Comparison of ENCODE assay signal across 8 mouse cellular contexts in genomic region chr7:45638623-45639401, GRCm38 (mm10). TPM values are rescaled to one million over a fixed set of nuclear protein-coding genes. Genes with fewer than 3 reads are reported as not detected.
DNase-seq lines count a peak whose midpoint lies in the region; ATAC-seq and TF ChIP-seq lines count a peak whose summit lies in the region.
"Had no signal": no experiment of that assay in that cellular context is flagged by ENCODE, and none has a peak within 500 bp of the region (broad histone marks: within the 10 kb centered on the region; RNA-seq: fewer than 3 reads in every experiment).

No protein-coding gene starts in this region.

- WGBS in heart, embryonic 12.5 days = 27% methylated on average over 29 of the region's 29 CpGs
- 22% methylated on average over 29 of the region's 29 CpGs for WGBS in kidney, embryonic 16.5 days
- WGBS in limb, embryonic 13.5 days = 17% methylated on average over 29 of the region's 29 CpGs
- 21% methylated on average over 29 of the region's 29 CpGs for WGBS in midbrain, postnatal 0 days

- H3K4me2 ChIP-seq in heart, embryonic 12.5 days = peak overlapping the region; percentile 59
- H3K4me2 ChIP-seq in kidney, embryonic 16.5 days (replicated peaks; ENCODE audit: low read depth, low read length) = peak overlapping the region; percentile 50
- H3K4me2 ChIP-seq in limb, embryonic 13.5 days (replicated peaks) = peak overlapping the region; percentile 62
- H3K4me2 ChIP-seq in midbrain, postnatal 0 days (ENCODE audit: low read depth, low read length, poor library complexity, severe bottlenecking) = peak overlapping the region; percentile 49

- H3K27me3 ChIP-seq in heart, embryonic 12.5 days (replicated peaks) = no peaks in the 10 kb centered on the region; the same call in 1 of the 2 replicates
- H3K27me3 ChIP-seq in kidney, embryonic 16.5 days (ENCODE audit: insufficient read depth, low read length) = no peaks in the 10 kb centered on the region
- no peaks in the 10 kb centered on the region for H3K27me3 ChIP-seq in limb, embryonic 13.5 days
- H3K27me3 ChIP-seq in midbrain, postnatal 0 days (ENCODE audit: insufficient read depth, low read length) = no peaks in the 10 kb centered on the region

- TF ChIP-seq CTCF in midbrain, postnatal 0 days (IDR thresholded peaks at IDR 0.05) = no peak

- peak overlapping the region; percentile 55 for H3K27ac ChIP-seq in brown adipose tissue, adult 24 weeks (replicated peaks; ENCODE audit: low read depth, low read length)
- no peak overlapping the region for H3K27ac ChIP-seq in heart, embryonic 12.5 days (ENCODE audit: poor library complexity, severe bottlenecking)
- 0 out of 2 replicates have a peak overlapping the region, but pooled peaks have one; percentile 31 for H3K27ac ChIP-seq in kidney, embryonic 16.5 days (ENCODE audit: low read length)
- no peak overlapping the region for H3K27ac ChIP-seq in limb, embryonic 13.5 days
- peak overlapping the region; percentile 38; the same call in 1 of the 2 replicates for H3K27ac ChIP-seq in midbrain, postnatal 0 days (ENCODE audit: low read depth, low read length)
- H3K27ac ChIP-seq: macrophage had no signal

- H3K9me3 ChIP-seq in heart, embryonic 12.5 days (replicated peaks) = no peaks in the 10 kb centered on the region
- no peaks in the 10 kb centered on the region for H3K9me3 ChIP-seq in kidney, embryonic 16.5 days (ENCODE audit: low read length)
- H3K9me3 ChIP-seq in limb, embryonic 13.5 days = 0 out of 2 replicates have a peak, but pooled peaks cover 12% of the 10 kb centered on the region
- H3K9me3 ChIP-seq in midbrain, postnatal 0 days (ENCODE audit: low read length) = no peaks in the 10 kb centered on the region

- peaks cover 17% of the 10 kb centered on the region for H3K36me3 ChIP-seq in heart, embryonic 12.5 days
- peaks cover 13% of the 10 kb centered on the region for H3K36me3 ChIP-seq in kidney, embryonic 16.5 days (ENCODE audit: insufficient read depth, low read length)
- peaks cover 17% of the 10 kb centered on the region for H3K36me3 ChIP-seq in limb, embryonic 13.5 days
- peaks cover 17% of the 10 kb centered on the region; the same call in 1 of the 2 replicates for H3K36me3 ChIP-seq in midbrain, postnatal 0 days (ENCODE audit: insufficient read depth, low read length)

- H3K4me3 ChIP-seq in brown adipose tissue, adult 24 weeks (ENCODE audit: insufficient read depth, low read depth, low read length) = peak overlapping the region; percentile 39
- peak overlapping the region; percentile 24 for H3K4me3 ChIP-seq in heart, embryonic 12.5 days
- peak overlapping the region; percentile 35 for H3K4me3 ChIP-seq in kidney, embryonic 16.5 days (ENCODE audit: low read length)
- H3K4me3 ChIP-seq in limb, embryonic 13.5 days = peak overlapping the region; percentile 35
- H3K4me3 ChIP-seq in midbrain, postnatal 0 days (ENCODE audit: low read depth, low read length) = peak overlapping the region; percentile 29; the same call in 1 of the 2 replicates

- peak; percentile 71 for ATAC-seq in heart, embryonic 12.5 days (ENCODE audit: insufficient number of reproducible peaks, low FRiP score)
- ATAC-seq in kidney, embryonic 16.5 days (ENCODE audit: low FRiP score, low TSS enrichment) = peak; percentile 86
- ATAC-seq in limb, embryonic 13.5 days (ENCODE audit: low FRiP score, low read depth) = peak; percentile 81
- peak; percentile 86 for ATAC-seq in midbrain, postnatal 0 days (ENCODE audit: low FRiP score)

- H3K4me1 ChIP-seq in brown adipose tissue, adult 24 weeks (ENCODE audit: control insufficient read depth, insufficient read depth, insufficient read length, low read length) = peaks cover 36% of the 10 kb centered on the region
- peaks cover 73% of the 10 kb centered on the region for H3K4me1 ChIP-seq in heart, embryonic 12.5 days (replicated peaks)
- peaks cover 60% of the 10 kb centered on the region for H3K4me1 ChIP-seq in kidney, embryonic 16.5 days (ENCODE audit: insufficient read depth, low read length)
- peaks cover 34% of the 10 kb centered on the region for H3K4me1 ChIP-seq in limb, embryonic 13.5 days
- H3K4me1 ChIP-seq in midbrain, postnatal 0 days (ENCODE audit: insufficient read depth, low read length) = peaks cover 11% of the 10 kb centered on the region; the same call in 1 of the 2 replicates

- peak; percentile 97 for DNase-seq in fibroblast of lung, adult 2 months (ENCODE audit: low read depth)
- DNase-seq in midbrain, postnatal 0 days (ENCODE audit: low spot score) = peak; percentile 99
- DNase-seq in testis, postnatal 10 days (ENCODE audit: low spot score) = peak; percentile 94

- 0 out of 2 replicates have a peak overlapping the region, but pooled peaks have one; percentile 25 for H3K9ac ChIP-seq in heart, embryonic 12.5 days
- peak overlapping the region; percentile 47 for H3K9ac ChIP-seq in kidney, embryonic 16.5 days (replicated peaks; ENCODE audit: low read length)
- peak overlapping the region; percentile 52 for H3K9ac ChIP-seq in limb, embryonic 13.5 days
- peak overlapping the region; percentile 14; the same call in 1 of the 2 replicates for H3K9ac ChIP-seq in midbrain, postnatal 0 days (replicated peaks; ENCODE audit: low read length, poor library complexity, severe bottlenecking)

RNA-seq across cellular contexts. Expression of gene Mamstr, which starts 1.0 kb away (rescaled TPM):
- polyA plus RNA-seq in brown adipose tissue, adult 24 weeks (2012; ENCODE audit: insufficient read depth, insufficient read length, missing spikeins) = 1.5 TPM in 1 of 2 replicates, not detected in the other
- polyA plus RNA-seq in heart, embryonic 12.5 days (2016; fragmentation: Nextera tagmentation; extraction: Ambion mirVana) = 3.3 and 5.4 TPM in 2 replicates
- 8.0 and 9.0 TPM in 2 replicates for polyA plus RNA-seq in kidney, embryonic 16.5 days (2015; fragmentation: Nextera tagmentation; extraction: Ambion mirVana)
- polyA plus RNA-seq in limb, embryonic 13.5 days (2015; fragmentation: Nextera tagmentation; extraction: Ambion mirVana) = 11.4 TPM in 2 replicates
- total RNA-seq in midbrain, postnatal 0 days (2014; rRNA removed) = 2.7 and 3.3 TPM in 2 replicates
- polyA plus RNA-seq in midbrain, postnatal 0 days (2015; fragmentation: Nextera tagmentation; extraction: Ambion mirVana) = 2.8 and 3.0 TPM in 2 replicates
- polyA plus RNA-seq: macrophage had no signal

RNA-seq across cellular contexts. Expression of gene Rasip1, which starts 11.5 kb away (rescaled TPM):
- polyA plus RNA-seq in brown adipose tissue, adult 24 weeks (2012; ENCODE audit: insufficient read depth, insufficient read length, missing spikeins) = 4.3 and 9.3 TPM in 2 replicates
- polyA plus RNA-seq in heart, embryonic 12.5 days (2016; fragmentation: Nextera tagmentation; extraction: Ambion mirVana) = 36.1 and 38.1 TPM in 2 replicates
- polyA plus RNA-seq in kidney, embryonic 16.5 days (2015; fragmentation: Nextera tagmentation; extraction: Ambion mirVana) = 11.6 and 13.0 TPM in 2 replicates
- polyA plus RNA-seq in limb, embryonic 13.5 days (2015; fragmentation: Nextera tagmentation; extraction: Ambion mirVana) = 7.7 and 9.5 TPM in 2 replicates
- total RNA-seq in midbrain, postnatal 0 days (2014; rRNA removed) = 36.0 and 38.5 TPM in 2 replicates
- polyA plus RNA-seq in midbrain, postnatal 0 days (2015; fragmentation: Nextera tagmentation; extraction: Ambion mirVana) = 24.0 and 25.1 TPM in 2 replicates

RNA-seq across cellular contexts. Expression of gene Izumo1, which starts 17.2 kb away (rescaled TPM):
- polyA plus RNA-seq in brown adipose tissue, adult 24 weeks (2012; ENCODE audit: insufficient read depth, insufficient read length, missing spikeins) = 0.63 TPM in 1 of 2 replicates, not detected in the other
- 0.35 and 0.65 TPM in 2 replicates for polyA plus RNA-seq in heart, embryonic 12.5 days (2016; fragmentation: Nextera tagmentation; extraction: Ambion mirVana)
- 0.13 and 0.14 TPM in 2 replicates for polyA plus RNA-seq in kidney, embryonic 16.5 days (2015; fragmentation: Nextera tagmentation; extraction: Ambion mirVana)
- polyA plus RNA-seq in limb, embryonic 13.5 days (2015; fragmentation: Nextera tagmentation; extraction: Ambion mirVana) = 0.11 TPM in 1 of 2 replicates, not detected in the other
- 0.11 TPM in 1 of 2 replicates, not detected in the other for total RNA-seq in midbrain, postnatal 0 days (2014; rRNA removed)
- 0.11 TPM in 1 of 2 replicates, not detected in the other for polyA plus RNA-seq in midbrain, postnatal 0 days (2015; fragmentation: Nextera tagmentation; extraction: Ambion mirVana)
- polyA plus RNA-seq: macrophage had no signal

RNA-seq across cellular contexts. Expression of gene Fut1, which starts 21.7 kb away (rescaled TPM):
- polyA plus RNA-seq in brown adipose tissue, adult 24 weeks (2012; ENCODE audit: insufficient read depth, insufficient read length, missing spikeins) = not detected in 2 replicates
- not detected in 2 replicates for polyA plus RNA-seq in heart, embryonic 12.5 days (2016; fragmentation: Nextera tagmentation; extraction: Ambion mirVana)
- polyA plus RNA-seq in kidney, embryonic 16.5 days (2015; fragmentation: Nextera tagmentation; extraction: Ambion mirVana) = 0.27 and 0.32 TPM in 2 replicates
- polyA plus RNA-seq in limb, embryonic 13.5 days (2015; fragmentation: Nextera tagmentation; extraction: Ambion mirVana) = 0.29 and 0.47 TPM in 2 replicates
- total RNA-seq in midbrain, postnatal 0 days (2014; rRNA removed) = not detected in 2 replicates
- polyA plus RNA-seq in midbrain, postnatal 0 days (2015; fragmentation: Nextera tagmentation; extraction: Ambion mirVana) = not detected in 2 replicates
- polyA plus RNA-seq: macrophage had no signal

RNA-seq across cellular contexts. Expression of gene Fgf21, which starts 23.5 kb away (rescaled TPM):
- polyA plus RNA-seq in brown adipose tissue, adult 24 weeks (2012; ENCODE audit: insufficient read depth, insufficient read length, missing spikeins) = 2.0 TPM in 1 of 2 replicates, not detected in the other
- not detected in 2 replicates for polyA plus RNA-seq in heart, embryonic 12.5 days (2016; fragmentation: Nextera tagmentation; extraction: Ambion mirVana)
- polyA plus RNA-seq in kidney, embryonic 16.5 days (2015; fragmentation: Nextera tagmentation; extraction: Ambion mirVana) = not detected in 2 replicates
- 0.41 and 0.56 TPM in 2 replicates for polyA plus RNA-seq in limb, embryonic 13.5 days (2015; fragmentation: Nextera tagmentation; extraction: Ambion mirVana)
- total RNA-seq in midbrain, postnatal 0 days (2014; rRNA removed) = not detected in 2 replicates
- polyA plus RNA-seq in midbrain, postnatal 0 days (2015; fragmentation: Nextera tagmentation; extraction: Ambion mirVana) = not detected in 2 replicates
- polyA plus RNA-seq: macrophage had no signal

Comparison
In these comparisons a context has a peak if more than half of its experiments do, and no peak if none do; other contexts are left out.
1. H3K27ac ChIP-seq: peak in brown adipose tissue, adult 24 weeks (single experiment), kidney, embryonic 16.5 days (single experiment) and midbrain, postnatal 0 days (single experiment); none in heart, embryonic 12.5 days (single experiment) and limb, embryonic 13.5 days (single experiment).
2. Peak in every context shown above with its lines, with median percentiles within 50 percentile points of each other: H3K4me3 ChIP-seq, DNase-seq, ATAC-seq, H3K4me2 ChIP-seq and H3K9ac ChIP-seq.